Mouse (Mus musculus) left cerebral cortex, adult 6 months (tissue): ENCODE results near the gene Plekho1. TPM values are rescaled to one million over a fixed set of nuclear protein-coding genes. Genes with fewer than 3 reads are reported as not detected.

ENCODE experiments used
- long read RNA-seq, 2 experiments: library from polyadenylated mRNA; unstranded; transcript quantifications; one replicate each; pipeline ENCODE4 v2.0.0; 2019 to 2020
- polyA plus RNA-seq: library from polyadenylated mRNA; unstranded; fragments of <200 nt; fragmentation: Nextera tagmentation; gene quantifications from 2 replicates; pipeline ENCODE4 v1.2.3, GENCODE M21; 2021

The Plekho1 gene
- 16.5 and 28.8 TPM in 2 replicates for polyA plus RNA-seq
- long read RNA-seq, experiment 1, transcript Plekho1-201 (6 exons, 1,931 nt), result major isoform, 18 of 32 reads
- long read RNA-seq, experiment 1, transcript Plekho1-203 (5 exons, 788 nt), result minor isoform, 13 of 32 reads
- long read RNA-seq, experiment 1, partial matches to known transcripts, result 0 of 32 reads
- long read RNA-seq, experiment 1, other reads (novel, unspliced or antisense), result 1 of 32 reads
- long read RNA-seq, experiment 2, partial matches to known transcripts, result 0 of 11 reads
- long read RNA-seq, experiment 2, other reads (novel, unspliced or antisense), result 8 of 11 reads

GRCm38 (mm10) chr3:95995802-95996428, at the start of gene Plekho1:
Gene Plekho1 (minus strand): TSS chr3:95996001.

Other genes starting within 250 kb of the Plekho1 start
- gene Tars2, start 235.8 kb downstream of the Plekho1 start, polyA plus RNA-seq, result 23.7 and 29.0 TPM in 2 replicates
- gene Rprd2, start 177.1 kb downstream of the Plekho1 start, polyA plus RNA-seq, result 29.7 and 41.0 TPM in 2 replicates
- 9.0 and 9.1 TPM in 2 replicates for gene Prpf3, start 140.1 kb downstream of the Plekho1 start, polyA plus RNA-seq
- gene Mrps21, start 124.5 kb downstream of the Plekho1 start, polyA plus RNA-seq, result 668 and 693 TPM in 2 replicates
- 12.7 and 22.7 TPM in 2 replicates for gene Ciart, start 113.8 kb downstream of the Plekho1 start, polyA plus RNA-seq
- gene BC028528, start 104.0 kb downstream of the Plekho1 start, polyA plus RNA-seq, result 10.3 and 13.7 TPM in 2 replicates
- 37.8 and 53.1 TPM in 2 replicates for gene Aph1a, start 102.0 kb downstream of the Plekho1 start, polyA plus RNA-seq
- 10.7 and 14.9 TPM in 2 replicates for gene Car14, start 91.3 kb downstream of the Plekho1 start, polyA plus RNA-seq
- 11.8 and 13.7 TPM in 2 replicates for gene Anp32e, start 66.8 kb downstream of the Plekho1 start, polyA plus RNA-seq
- gene Vps45, start 62.5 kb upstream of the Plekho1 start, polyA plus RNA-seq, result 26.6 and 36.6 TPM in 2 replicates
- 6.3 and 9.2 TPM in 2 replicates for gene Otud7b, start 108.5 kb upstream of the Plekho1 start, polyA plus RNA-seq
- gene Mtmr11, start 166.0 kb upstream of the Plekho1 start, polyA plus RNA-seq, result 2.8 and 3.6 TPM in 2 replicates
- 17.7 and 42.8 TPM in 2 replicates for gene Sf3b4, start 176.3 kb upstream of the Plekho1 start, polyA plus RNA-seq
- 68.9 and 69.5 TPM in 2 replicates for gene Sv2a, start 185.2 kb upstream of the Plekho1 start, polyA plus RNA-seq
- 65.5 and 81.7 TPM in 2 replicates for gene Bola1, start 223.7 kb upstream of the Plekho1 start, polyA plus RNA-seq
- gene Hist2h2ab, start 223.9 kb upstream of the Plekho1 start, polyA plus RNA-seq, result 0.48 TPM in 1 of 2 replicates, not detected in the other
- gene Hist2h2ac, start 224.9 kb upstream of the Plekho1 start, polyA plus RNA-seq, result 1.9 and 7.2 TPM in 2 replicates
- gene Hist2h2be, start 225.1 kb upstream of the Plekho1 start, polyA plus RNA-seq, result 3.9 and 7.0 TPM in 2 replicates
- 1.3 and 4.7 TPM in 2 replicates for gene Hist2h3c2, start 243.1 kb upstream of the Plekho1 start, polyA plus RNA-seq
- 72.8 and 123 TPM in 2 replicates for gene Hist2h2aa2, start 244.3 kb upstream of the Plekho1 start, polyA plus RNA-seq
- gene Hist2h2aa1, start 249.5 kb upstream of the Plekho1 start, polyA plus RNA-seq, result 110 and 145 TPM in 2 replicates